Mouse (Mus musculus): ENCODE measurements around the gene Cd8b1. TPM values are rescaled to one million over a fixed set of nuclear protein-coding genes. Genes with fewer than 3 reads are reported as not detected.

The Cd8b1 gene
- polyA plus RNA-seq (2015; fragmentation: Nextera tagmentation; extraction: Ambion mirVana), result not detected in 2 replicates

DNA sequence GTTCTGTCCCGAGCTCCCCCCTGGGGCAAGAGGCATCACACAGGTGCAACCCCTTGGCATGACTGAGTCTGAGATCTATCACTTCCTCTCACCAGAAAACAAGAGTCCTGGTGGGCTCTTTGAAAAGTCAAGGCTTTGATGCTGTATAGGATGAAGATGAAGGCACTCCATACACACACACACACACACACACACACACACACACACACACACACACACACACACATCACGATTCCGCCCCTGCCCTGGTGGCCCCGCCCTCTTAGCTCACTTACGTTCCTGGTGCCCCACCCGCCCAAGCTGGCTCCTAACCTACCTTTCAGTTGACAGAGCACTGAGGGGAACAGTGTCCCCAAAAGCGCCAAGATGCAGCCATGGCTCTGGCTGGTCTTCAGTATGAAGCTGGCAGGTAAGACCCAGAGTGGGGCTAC is at the start of gene Cd8b1:
TSS of gene Cd8b1 (plus strand) at position 298 of the 431 bp plus-strand sequence.
- Histone ChIP-seq H3K4me1 (no peaks in the 10 kb centered on the region), H3K4me2 (replicated peaks) (no peak within 1 kb of the TSS), H3K27me3 (no peaks in the 10 kb centered on the region), H3K9me3 (no peaks in the 10 kb centered on the region), H3K27ac (replicated peaks) (no peak within 1 kb of the TSS), H3K36me3 (no peaks in the 10 kb centered on the region), H3K4me3 (no peak within 1 kb of the TSS), H3K9ac (replicated peaks) (no peak within 1 kb of the TSS)
- WGBS, result 85% methylated on average over 7 of the region's 7 CpGs
- no peak for ATAC-seq (replicated peaks)

GRCm38 (mm10) chr6:71273715-71274114 is 48.9 kb upstream of the Cd8b1 start:
- H3K4me1 ChIP-seq, result peaks cover 17% of the 10 kb centered on the region
- ATAC-seq (replicated peaks), result no peak
- H3K9ac ChIP-seq (replicated peaks), result no peak overlapping the region
- no peak overlapping the region for H3K4me3 ChIP-seq
- H3K27ac ChIP-seq (replicated peaks), result no peak overlapping the region
- no peaks in the 10 kb centered on the region for H3K27me3 ChIP-seq
- H3K9me3 ChIP-seq, result no peaks in the 10 kb centered on the region
- no peaks in the 10 kb centered on the region for H3K36me3 ChIP-seq
- WGBS, result 88% methylated on average over 1 of the region's 1 CpGs
- no peak overlapping the region for H3K4me2 ChIP-seq (replicated peaks)

DNA sequence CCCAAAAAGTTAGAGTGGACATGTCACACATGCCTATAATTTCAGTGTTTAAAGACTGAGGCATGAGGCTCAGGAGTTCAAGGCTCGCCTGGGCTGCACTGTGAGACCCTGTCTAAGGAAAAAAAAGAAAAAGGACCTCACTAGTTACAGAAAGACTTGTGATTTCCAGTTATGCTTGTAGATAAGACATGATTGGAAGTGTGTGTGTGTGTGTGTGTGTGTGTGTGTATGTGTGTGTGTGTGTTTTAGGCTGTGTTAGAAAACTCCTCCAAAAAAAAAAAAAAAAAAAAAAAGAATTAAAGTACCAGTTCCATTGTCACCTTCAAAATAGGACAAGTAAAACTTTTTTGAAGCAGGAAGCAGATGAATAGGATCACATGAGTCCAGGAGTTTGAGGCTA is 48.0 kb upstream of the Cd8b1 start:
- Histone ChIP-seq H3K9ac (replicated peaks) (no peak overlapping the region), H3K36me3 (no peaks in the 10 kb centered on the region), H3K4me3 (no peak overlapping the region), H3K4me2 (replicated peaks) (no peak overlapping the region), H3K4me1 (peaks cover 17% of the 10 kb centered on the region), H3K9me3 (no peaks in the 10 kb centered on the region), H3K27me3 (no peaks in the 10 kb centered on the region), H3K27ac (replicated peaks) (no peak overlapping the region)
- ATAC-seq (replicated peaks), result no peak
- 93% methylated on average over 1 of the region's 1 CpGs for WGBS

- H3K4me3 ChIP-seq, result no peak overlapping the region
- H3K4me1 ChIP-seq, result no peaks in the 10 kb centered on the region
- no peak overlapping the region for H3K27ac ChIP-seq (replicated peaks)
- no peak for ATAC-seq (replicated peaks)
- no peak overlapping the region for H3K9ac ChIP-seq (replicated peaks)
- H3K36me3 ChIP-seq, result peaks cover 6% of the 10 kb centered on the region
- no peaks in the 10 kb centered on the region for H3K9me3 ChIP-seq
- no peaks in the 10 kb centered on the region for H3K27me3 ChIP-seq
- WGBS, result 60% methylated on average over 1 of the region's 1 CpGs
- no peak overlapping the region for H3K4me2 ChIP-seq (replicated peaks)
These were observed 43.2 kb upstream of the Cd8b1 start for GRCm38 (mm10) chr6:71279418-71279817.

GRCm38 (mm10) chr6:71293509-71293908 is 29.1 kb upstream of the Cd8b1 start:
- no peaks in the 10 kb centered on the region for H3K4me1 ChIP-seq
- no peak overlapping the region for H3K9ac ChIP-seq (replicated peaks)
- no peak overlapping the region for H3K4me2 ChIP-seq (replicated peaks)
- H3K4me3 ChIP-seq, result no peak overlapping the region
- H3K36me3 ChIP-seq, result no peaks in the 10 kb centered on the region
- no peak for ATAC-seq (replicated peaks)
- H3K27me3 ChIP-seq, result no peaks in the 10 kb centered on the region
- H3K27ac ChIP-seq (replicated peaks), result no peak overlapping the region
- H3K9me3 ChIP-seq, result no peaks in the 10 kb centered on the region
- 83% methylated on average over 14 of the region's 14 CpGs for WGBS

DNA sequence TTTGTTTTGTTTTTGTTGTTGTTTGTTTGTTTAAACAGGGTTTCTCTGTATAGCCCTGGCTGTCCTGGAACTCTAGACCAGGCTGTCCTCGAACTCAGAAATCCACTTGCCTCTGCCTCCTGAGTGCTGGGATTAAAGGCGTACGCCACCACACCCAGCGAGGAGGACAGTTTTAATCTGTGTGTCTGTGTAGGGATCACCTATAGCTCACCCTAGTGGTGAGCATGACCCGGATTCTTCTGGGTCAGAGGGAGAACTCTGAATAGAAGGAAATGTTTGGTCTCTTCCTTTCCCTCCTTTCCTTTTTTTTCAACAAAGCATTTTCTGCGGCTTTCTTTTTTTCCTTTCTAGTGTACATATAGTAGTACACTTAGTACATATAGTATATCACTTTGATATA is 27.3 kb upstream of the Cd8b1 start:
- Histone ChIP-seq H3K27ac (replicated peaks) (no peak overlapping the region), H3K9me3 (no peaks in the 10 kb centered on the region), H3K36me3 (no peaks in the 10 kb centered on the region), H3K4me3 (no peak overlapping the region), H3K27me3 (no peaks in the 10 kb centered on the region), H3K4me1 (no peaks in the 10 kb centered on the region), H3K4me2 (replicated peaks) (no peak overlapping the region), H3K9ac (replicated peaks) (no peak overlapping the region)
- 80% methylated on average over 6 of the region's 6 CpGs for WGBS
- ATAC-seq (replicated peaks), result no peak

DNA sequence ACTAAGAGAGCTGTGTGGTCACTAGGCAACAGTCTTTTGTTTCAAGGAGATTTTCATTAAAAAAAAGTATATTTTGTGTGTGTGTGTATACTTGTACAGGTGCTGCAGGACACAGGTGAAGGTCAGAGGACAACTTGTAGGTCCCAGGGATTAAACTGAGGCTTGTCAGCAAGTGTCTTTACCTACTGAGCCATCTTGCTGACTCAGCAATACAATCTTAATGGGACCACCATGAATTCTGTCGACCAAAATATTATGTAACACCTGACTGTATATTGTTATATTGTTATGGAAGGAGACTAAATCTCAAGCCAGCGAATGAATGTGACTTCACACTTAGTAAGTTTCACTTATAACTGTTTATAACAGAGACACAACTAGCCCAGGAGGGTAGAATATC is 24.5 kb upstream of the Cd8b1 start:
- H3K9me3 ChIP-seq, result no peaks in the 10 kb centered on the region
- H3K4me1 ChIP-seq, result no peaks in the 10 kb centered on the region
- no peaks in the 10 kb centered on the region for H3K27me3 ChIP-seq
- ATAC-seq (replicated peaks), result no peak
- WGBS, result 72% methylated on average over 2 of the region's 2 CpGs
- H3K27ac ChIP-seq (replicated peaks), result no peak overlapping the region
- no peak overlapping the region for H3K4me2 ChIP-seq (replicated peaks)
- H3K4me3 ChIP-seq, result no peak overlapping the region
- H3K36me3 ChIP-seq, result no peaks in the 10 kb centered on the region
- no peak overlapping the region for H3K9ac ChIP-seq (replicated peaks)

- H3K4me1 ChIP-seq, result no peaks in the 10 kb centered on the region
- no peak for ATAC-seq (replicated peaks)
- no peaks in the 10 kb centered on the region for H3K36me3 ChIP-seq
- no peak overlapping the region for H3K9ac ChIP-seq (replicated peaks)
- no peaks in the 10 kb centered on the region for H3K27me3 ChIP-seq
- H3K27ac ChIP-seq (replicated peaks), result no peak overlapping the region
- WGBS, result 36% methylated on average over 3 of the region's 3 CpGs
- H3K9me3 ChIP-seq, result no peaks in the 10 kb centered on the region
- H3K4me2 ChIP-seq (replicated peaks), result no peak overlapping the region
- H3K4me3 ChIP-seq, result no peak overlapping the region
These were observed 23.8 kb upstream of the Cd8b1 start for GRCm38 (mm10) chr6:71298751-71299150.

DNA sequence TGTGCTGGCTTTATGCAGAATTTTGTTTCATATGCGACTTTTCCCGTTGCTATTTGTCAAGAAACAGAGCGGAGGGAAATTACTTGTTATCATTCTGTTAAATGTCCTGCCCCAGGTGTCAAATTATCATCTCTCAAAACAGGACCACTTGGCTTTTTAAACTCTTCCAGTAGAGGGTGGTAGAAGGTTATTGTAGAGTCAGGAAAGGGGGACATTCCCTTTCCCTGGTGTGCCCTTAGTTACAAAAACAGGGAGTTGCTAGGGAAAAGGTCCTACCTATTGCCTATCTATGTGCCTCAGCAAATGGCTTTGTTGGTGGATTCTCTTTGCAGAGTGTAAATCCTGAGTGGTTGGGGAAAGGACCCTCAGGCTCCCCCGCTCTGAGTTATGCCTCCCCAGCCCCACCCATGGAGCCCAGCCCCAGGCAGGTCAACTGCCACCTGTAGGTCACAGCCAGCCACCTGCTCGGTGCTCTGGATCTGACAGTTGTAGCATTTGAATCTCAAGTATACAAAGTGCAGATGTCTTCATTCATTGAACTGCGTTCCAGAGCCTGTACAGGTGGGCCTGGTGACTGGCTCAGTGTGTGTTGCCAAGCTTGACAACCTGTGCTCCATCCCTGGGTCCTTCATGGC is 20.4 kb upstream of the Cd8b1 start:
- no peaks in the 10 kb centered on the region for H3K9me3 ChIP-seq
- no peak overlapping the region for H3K27ac ChIP-seq (replicated peaks)
- H3K9ac ChIP-seq (replicated peaks), result no peak overlapping the region
- no peak overlapping the region for H3K4me3 ChIP-seq
- ATAC-seq (replicated peaks), result no peak
- H3K27me3 ChIP-seq, result no peaks in the 10 kb centered on the region
- H3K4me1 ChIP-seq, result no peaks in the 10 kb centered on the region
- no peaks in the 10 kb centered on the region for H3K36me3 ChIP-seq
- 77% methylated on average over 6 of the region's 6 CpGs for WGBS
- H3K4me2 ChIP-seq (replicated peaks), result no peak overlapping the region

DNA sequence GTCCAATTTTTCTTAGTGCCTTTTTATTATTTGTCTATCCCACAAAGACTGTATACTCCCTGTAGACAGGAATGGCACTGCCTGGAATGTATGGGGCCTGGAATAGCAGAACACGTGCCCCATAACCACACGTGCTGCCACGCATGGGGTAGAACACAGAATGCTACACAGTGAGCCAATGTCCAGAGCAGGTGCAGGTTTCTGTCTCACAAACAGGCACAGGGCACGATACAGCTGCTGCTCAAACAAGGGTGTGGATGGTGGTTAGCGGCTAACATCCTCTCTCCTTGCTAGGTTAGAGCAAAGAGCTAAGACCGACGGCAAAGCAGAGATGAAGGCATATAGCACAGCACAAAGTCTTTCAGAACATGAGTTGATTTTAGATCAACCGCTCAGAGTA is 15.1 kb upstream of the Cd8b1 start:
- Histone ChIP-seq H3K36me3 (no peaks in the 10 kb centered on the region), H3K4me3 (no peak overlapping the region), H3K27ac (replicated peaks) (no peak overlapping the region), H3K27me3 (no peaks in the 10 kb centered on the region), H3K9ac (replicated peaks) (no peak overlapping the region), H3K4me2 (replicated peaks) (no peak overlapping the region), H3K9me3 (no peaks in the 10 kb centered on the region), H3K4me1 (no peaks in the 10 kb centered on the region)
- ATAC-seq (replicated peaks), result no peak
- WGBS, result 90% methylated on average over 8 of the region's 8 CpGs

DNA sequence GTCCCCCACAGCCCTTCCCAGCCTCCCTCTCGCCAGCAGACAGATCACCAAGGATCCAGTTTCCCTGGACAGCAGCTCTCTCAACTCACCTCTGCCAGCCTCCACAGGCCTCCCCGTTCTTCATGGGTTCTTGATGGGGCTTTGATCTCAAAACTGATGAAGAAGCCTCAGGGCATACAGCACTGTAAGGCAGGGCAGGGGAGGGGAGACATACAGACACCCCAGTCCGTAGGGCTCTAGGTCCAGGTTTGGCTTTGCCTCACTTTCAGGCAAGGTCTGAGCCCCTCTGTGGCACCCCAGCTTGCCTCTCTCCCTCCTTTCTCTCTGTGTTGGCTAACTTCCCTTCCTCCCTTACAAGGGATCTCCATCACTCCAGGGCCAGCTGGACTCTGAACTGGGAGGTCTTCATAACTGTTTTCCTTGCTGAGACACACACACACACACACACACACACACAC is 733 bp upstream of the Cd8b1 start, which contains the start of gene Smyd1:
TSS of gene Smyd1 (minus strand) at position 408 of the 458 bp plus-strand sequence.
- Histone ChIP-seq H3K36me3 (no peaks in the 10 kb centered on the region), H3K9ac (replicated peaks) (no peak within 1 kb of the TSS), H3K9me3 (no peaks in the 10 kb centered on the region), H3K27me3 (no peaks in the 10 kb centered on the region), H3K27ac (replicated peaks) (no peak within 1 kb of the TSS), H3K4me1 (no peaks in the 10 kb centered on the region), H3K4me2 (replicated peaks) (no peak within 1 kb of the TSS), H3K4me3 (no peak within 1 kb of the TSS)
- no peak for ATAC-seq (replicated peaks)
- WGBS, result 87% methylated on average over 3 of the region's 3 CpGs

GRCm38 (mm10) chr6:71324816-71325215 is 2.2 kb downstream of the Cd8b1 start:
- Histone ChIP-seq H3K4me2 (replicated peaks) (no peak overlapping the region), H3K4me1 (no peaks in the 10 kb centered on the region), H3K9me3 (no peaks in the 10 kb centered on the region), H3K9ac (replicated peaks) (no peak overlapping the region), H3K36me3 (no peaks in the 10 kb centered on the region), H3K27ac (replicated peaks) (no peak overlapping the region), H3K27me3 (no peaks in the 10 kb centered on the region), H3K4me3 (no peak overlapping the region)
- ATAC-seq (replicated peaks), result no peak
- WGBS, result 89% methylated on average over 9 of the region's 9 CpGs

DNA sequence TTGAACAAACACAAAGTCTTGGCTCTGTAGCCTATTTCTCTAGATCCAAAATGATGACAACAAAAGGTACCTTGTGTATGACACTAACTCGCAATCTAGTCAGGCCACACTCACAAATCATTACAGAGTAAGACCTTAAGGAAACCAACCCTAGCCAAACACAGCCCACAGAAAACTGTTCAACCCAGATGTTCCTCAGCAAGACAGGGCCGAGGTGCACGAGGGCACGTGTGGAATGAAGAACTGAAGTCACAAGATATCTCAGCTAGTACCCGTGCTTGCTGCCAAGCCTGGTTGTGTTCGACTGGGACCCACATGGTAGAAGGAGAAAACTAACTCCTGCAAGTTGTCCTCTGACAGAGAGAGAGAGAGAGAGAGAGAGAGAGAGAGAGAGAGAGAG is 7.3 kb downstream of the Cd8b1 start:
- H3K9ac ChIP-seq (replicated peaks), result no peak overlapping the region

More for the DNA sequence above, 7.3 kb downstream of the Cd8b1 start:
- no peak overlapping the region for H3K4me2 ChIP-seq (replicated peaks)
- H3K36me3 ChIP-seq, result no peaks in the 10 kb centered on the region
- no peak overlapping the region for H3K4me3 ChIP-seq
- H3K27me3 ChIP-seq, result no peaks in the 10 kb centered on the region
- H3K4me1 ChIP-seq, result no peaks in the 10 kb centered on the region
- no peaks in the 10 kb centered on the region for H3K9me3 ChIP-seq
- WGBS, result 90% methylated on average over 6 of the region's 6 CpGs
- no peak for ATAC-seq (replicated peaks)
- no peak overlapping the region for H3K27ac ChIP-seq (replicated peaks)

Measured in forebrain, embryonic 15.5 days (tissue).